Mouse (Mus musculus): ENCODE measurements around the gene Spata31d1a. TPM values are rescaled to one million over a fixed set of nuclear protein-coding genes. Genes with fewer than 3 reads are reported as not detected.

Spata31d1a gene
- polyA plus RNA-seq, 1 experiment from 2014 or later, result 0.41 TPM

GRCm38 (mm10) chr13:59674215-59674614 is 35.9 kb downstream of the Spata31d1a start:
- H3K4me3 ChIP-seq (ENCODE audit: low read depth, low read length), result no peak overlapping the region
- ATAC-seq (no peak), DNase-seq (ENCODE audit: low spot score) (no peak)
- TF ChIP-seq CTCF (IDR thresholded peaks at IDR 0.05), result no peak
- TF ChIP-seq EP300 (IDR thresholded peaks at IDR 0.05), result no peak
- H3K9ac ChIP-seq (replicated peaks; ENCODE audit: low read depth), result no peak overlapping the region
- 25% methylated on average over 3 of the region's 3 CpGs for WGBS
- peaks cover 7% of the 10 kb centered on the region; the same call in 1 of the 2 replicates for H3K4me1 ChIP-seq (ENCODE audit: insufficient read depth, low read depth, low read length)
- no peaks in the 10 kb centered on the region for H3K27me3 ChIP-seq (replicated peaks; ENCODE audit: insufficient read depth, low read length)
- H3K36me3 ChIP-seq (ENCODE audit: insufficient read depth, low read length), result no peaks in the 10 kb centered on the region
- H3K4me2 ChIP-seq (replicated peaks; ENCODE audit: low read depth, low read length), result peak overlapping the region; percentile 91
- no peaks in the 10 kb centered on the region for H3K9me3 ChIP-seq (ENCODE audit: low read length)
- no peak overlapping the region for H3K27ac ChIP-seq (ENCODE audit: low read length)

- Histone ChIP-seq H3K9ac (replicated peaks; ENCODE audit: low read depth) (no peak overlapping the region), H3K27ac (ENCODE audit: low read length) (no peak overlapping the region), H3K9me3 (ENCODE audit: low read length) (no peaks in the 10 kb centered on the region), H3K27me3 (replicated peaks; ENCODE audit: insufficient read depth, low read length) (no peaks in the 10 kb centered on the region), H3K4me2 (replicated peaks; ENCODE audit: low read depth, low read length) (no peak overlapping the region), H3K4me1 (ENCODE audit: insufficient read depth, low read depth, low read length) (peaks cover 7% of the 10 kb centered on the region; the same call in 1 of the 2 replicates), H3K4me3 (ENCODE audit: low read depth, low read length) (no peak overlapping the region), H3K36me3 (ENCODE audit: insufficient read depth, low read length) (no peaks in the 10 kb centered on the region)
- 78% methylated on average over 7 of the region's 7 CpGs for WGBS
- no peak for ATAC-seq
- TF ChIP-seq EP300 (IDR thresholded peaks at IDR 0.05), result no peak
- no peak for TF ChIP-seq CTCF (IDR thresholded peaks at IDR 0.05)
- DNase-seq (ENCODE audit: low spot score), result no peak
Observed at GRCm38 (mm10) chr13:59673597-59673996, 36.5 kb downstream of the Spata31d1a start.

DNA sequence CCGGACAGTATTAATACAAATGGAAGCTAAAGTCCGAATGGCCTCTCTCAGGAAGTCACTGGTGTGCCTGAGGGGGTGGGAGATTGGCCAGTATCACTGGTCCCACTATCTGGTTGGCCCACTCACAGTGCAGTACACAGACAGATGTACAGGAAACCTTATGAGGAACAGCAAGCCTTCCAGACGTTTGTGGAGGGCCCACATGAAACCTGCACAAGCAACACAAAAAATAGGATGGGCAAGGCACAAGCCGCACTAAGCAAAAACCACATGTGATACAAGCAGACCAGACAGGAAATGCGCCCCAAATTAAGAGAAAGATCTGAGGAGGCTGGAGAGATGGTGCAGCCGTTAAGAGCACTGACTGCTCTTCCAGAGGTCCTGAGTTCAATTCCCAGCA is 37.9 kb downstream of the Spata31d1a start:
- no peaks in the 10 kb centered on the region for H3K9me3 ChIP-seq (ENCODE audit: low read length)
- 74% methylated on average over 6 of the region's 6 CpGs for WGBS
- no peak for ATAC-seq
- TF ChIP-seq CTCF (IDR thresholded peaks at IDR 0.05), result no peak
- TF ChIP-seq EP300 (IDR thresholded peaks at IDR 0.05), result no peak
- no peak for DNase-seq (ENCODE audit: low spot score)
- H3K4me1 ChIP-seq (ENCODE audit: insufficient read depth, low read depth, low read length), result peaks cover 7% of the 10 kb centered on the region; the same call in 1 of the 2 replicates
- no peak overlapping the region for H3K27ac ChIP-seq (ENCODE audit: low read length)
- no peak overlapping the region for H3K9ac ChIP-seq (replicated peaks; ENCODE audit: low read depth)
- H3K27me3 ChIP-seq (replicated peaks; ENCODE audit: insufficient read depth, low read length), result no peaks in the 10 kb centered on the region
- no peaks in the 10 kb centered on the region for H3K36me3 ChIP-seq (ENCODE audit: insufficient read depth, low read length)
- no peak overlapping the region for H3K4me2 ChIP-seq (replicated peaks; ENCODE audit: low read depth, low read length)
- H3K4me3 ChIP-seq (ENCODE audit: low read depth, low read length), result no peak overlapping the region

DNA sequence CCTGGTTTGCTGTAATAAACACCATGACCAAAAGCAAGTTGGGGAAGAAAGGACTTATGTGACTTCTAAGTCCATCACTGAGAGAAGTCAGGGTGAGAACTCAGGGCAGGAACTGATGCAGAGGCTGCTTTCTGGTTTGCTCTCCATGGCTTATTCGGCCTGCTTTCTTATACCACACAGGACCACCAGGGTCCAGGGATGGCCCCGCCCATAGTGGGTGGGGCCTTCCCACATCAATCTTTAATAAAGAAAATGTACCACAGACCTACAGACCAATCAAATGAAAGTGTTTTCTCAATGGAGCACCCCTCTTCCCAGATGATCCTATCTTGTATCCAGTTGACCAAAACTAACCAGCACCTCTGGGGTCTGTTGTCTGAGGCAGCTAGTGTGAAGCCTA is 38.6 kb downstream of the Spata31d1a start:
- no peaks in the 10 kb centered on the region for H3K9me3 ChIP-seq (ENCODE audit: low read length)
- no peak for DNase-seq (ENCODE audit: low spot score)

DNA sequence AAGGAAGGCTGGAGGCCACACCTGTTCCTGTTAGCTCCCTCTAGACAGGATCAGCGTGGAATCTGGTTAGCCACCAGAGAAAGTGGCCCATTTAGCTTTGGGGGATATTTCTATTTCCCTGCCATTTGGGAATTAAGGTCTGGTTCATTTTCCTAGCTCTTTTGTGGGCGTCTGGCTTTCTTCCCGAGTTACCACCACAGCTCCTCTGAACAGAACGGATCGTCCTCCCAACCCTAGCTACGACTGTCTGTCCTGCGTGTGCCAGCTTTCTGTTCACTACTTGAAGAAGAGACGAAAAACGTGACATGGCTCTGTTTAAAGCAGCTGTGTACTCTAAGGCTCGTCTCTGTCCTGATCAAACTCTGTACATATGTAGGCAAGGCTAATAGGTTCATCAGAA is 40.2 kb downstream of the Spata31d1a start:
- no peak for ATAC-seq
- Histone ChIP-seq H3K4me3 (ENCODE audit: low read depth, low read length) (no peak overlapping the region), H3K9ac (replicated peaks; ENCODE audit: low read depth) (no peak overlapping the region), H3K36me3 (ENCODE audit: insufficient read depth, low read length) (no peaks in the 10 kb centered on the region; the same call in 1 of the 2 replicates), H3K27ac (ENCODE audit: low read length) (no peak overlapping the region), H3K27me3 (replicated peaks; ENCODE audit: insufficient read depth, low read length) (no peaks in the 10 kb centered on the region), H3K4me1 (ENCODE audit: insufficient read depth, low read depth, low read length) (peaks cover 7% of the 10 kb centered on the region; the same call in 1 of the 2 replicates), H3K9me3 (ENCODE audit: low read length) (no peaks in the 10 kb centered on the region), H3K4me2 (replicated peaks; ENCODE audit: low read depth, low read length) (no peak overlapping the region)
- 89% methylated on average over 10 of the region's 10 CpGs for WGBS
- TF ChIP-seq EP300 (IDR thresholded peaks at IDR 0.05) (no peak), CTCF (IDR thresholded peaks at IDR 0.05) (no peak)
- no peak for DNase-seq (ENCODE audit: low spot score)

More for the DNA sequence above, 38.6 kb downstream of the Spata31d1a start:
- peaks cover 7% of the 10 kb centered on the region; the same call in 1 of the 2 replicates for H3K4me1 ChIP-seq (ENCODE audit: insufficient read depth, low read depth, low read length)
- WGBS, result 70% methylated on average over 2 of the region's 2 CpGs
- no peak overlapping the region for H3K4me3 ChIP-seq (ENCODE audit: low read depth, low read length)
- no peak overlapping the region for H3K27ac ChIP-seq (ENCODE audit: low read length)
- no peaks in the 10 kb centered on the region for H3K36me3 ChIP-seq (ENCODE audit: insufficient read depth, low read length)
- H3K9ac ChIP-seq (replicated peaks; ENCODE audit: low read depth), result no peak overlapping the region
- ATAC-seq, result no peak
- H3K4me2 ChIP-seq (replicated peaks; ENCODE audit: low read depth, low read length), result no peak overlapping the region
- TF ChIP-seq EP300 (IDR thresholded peaks at IDR 0.05), result no peak
- TF ChIP-seq CTCF (IDR thresholded peaks at IDR 0.05), result no peak
- no peaks in the 10 kb centered on the region for H3K27me3 ChIP-seq (replicated peaks; ENCODE audit: insufficient read depth, low read length)

- H3K9ac ChIP-seq (replicated peaks; ENCODE audit: low read depth), result no peak overlapping the region
- WGBS, result 14% methylated on average over 11 of the region's 11 CpGs
- DNase-seq (ENCODE audit: low spot score), result peak; percentile 69
Observed at GRCm38 (mm10) chr13:59668501-59669093, 41.5 kb downstream of the Spata31d1a start.

More at GRCm38 (mm10) chr13:59668501-59669093, 41.5 kb downstream of the Spata31d1a start:
- Histone ChIP-seq H3K36me3 (ENCODE audit: insufficient read depth, low read length) (peaks cover 6% of the 10 kb centered on the region; the same call in 1 of the 2 replicates), H3K27ac (ENCODE audit: low read length) (peak overlapping the region; percentile 60), H3K4me3 (ENCODE audit: low read depth, low read length) (no peak overlapping the region), H3K4me2 (replicated peaks; ENCODE audit: low read depth, low read length) (no peak overlapping the region; the same call in 1 of the 2 replicates), H3K9me3 (ENCODE audit: low read length) (no peaks in the 10 kb centered on the region), H3K4me1 (ENCODE audit: insufficient read depth, low read depth, low read length) (no peaks in the 10 kb centered on the region; the same call in 1 of the 2 replicates), H3K27me3 (replicated peaks; ENCODE audit: insufficient read depth, low read length) (no peaks in the 10 kb centered on the region)
- TF ChIP-seq CTCF (IDR thresholded peaks at IDR 0.05) (no peak), EP300 (IDR thresholded peaks at IDR 0.05) (peak; percentile 56)
- ATAC-seq, result peak; percentile 85
